ENCODE assay signal across 14 mouse cellular contexts in the genomic region with DNA sequence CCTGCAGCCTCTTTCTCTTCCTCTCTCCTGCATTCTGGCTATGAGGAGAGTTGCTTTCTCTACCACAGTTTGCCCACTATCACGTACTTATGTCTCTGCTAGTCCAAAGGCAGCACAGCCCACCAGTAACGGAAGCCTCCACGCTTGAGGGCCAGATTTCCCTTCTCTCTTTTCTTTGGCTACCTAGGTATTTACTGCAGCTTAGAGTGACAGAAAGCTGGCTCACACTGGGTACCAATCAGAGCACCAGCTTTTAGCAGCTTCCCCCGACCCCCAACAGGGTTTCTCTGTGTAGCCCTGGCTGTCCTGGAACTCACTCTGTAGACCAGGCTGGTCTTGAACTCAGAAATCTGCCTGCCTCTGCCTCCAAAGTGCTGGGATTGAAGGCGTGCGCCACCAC. TPM values are rescaled to one million over a fixed set of nuclear protein-coding genes. Genes with fewer than 3 reads are reported as not detected.
DNase-seq lines count a peak whose midpoint lies in the region.
"Had no signal": no experiment of that assay in that cellular context is flagged by ENCODE, and none has a peak within 500 bp of the region (broad histone marks: within the 10 kb centered on the region; RNA-seq: fewer than 3 reads in every experiment).

No protein-coding gene starts in this region.

- peak; percentile 9 for DNase-seq in cerebellum, adult 9-11 months
- DNase-seq in cerebellum, postnatal 36 days, result no peak
- DNase-seq in cerebellum, postnatal 10 days, result peak; percentile 46 to 51
- DNase-seq in cerebellum, adult 9-10 months, result no peak
- peak; percentile 81 for DNase-seq in heart, adult 11 months
- DNase-seq in heart, adult 18-20 months, result no peak
- DNase-seq: adrenal gland, adult 2 months; adrenal gland, adult 8-10 months; adrenal gland, postnatal 10 days; adrenal gland, postnatal 14 days; adrenal gland, postnatal 25 days; adrenal gland, postnatal 36 days; B cell, adult 2 months; cerebellum, adult 11 months had no signal

RNA-seq across cellular contexts. Expression of a gene that starts 31.5 kb away (rescaled TPM):
- 1 to 10 TPM; 8.9 to 9.1 TPM for total RNA-seq in heart, adult 18-20 months (2021)

RNA-seq across cellular contexts. Expression of a gene that starts 36.1 kb away (rescaled TPM):
- total RNA-seq in heart, adult 18-20 months (2021), result 10 to 100 TPM; 20.7 to 22.5 TPM

Comparison
In these comparisons a context has a peak if more than half of its experiments do, and no peak if none do; other contexts are left out.
1. DNase-seq: peak in cerebellum, adult 9-11 months (single experiment), cerebellum, postnatal 10 days (2 of 2) and heart, adult 11 months (single experiment); none in cerebellum, postnatal 36 days (0 of 2), cerebellum, adult 9-10 months (single experiment) and heart, adult 18-20 months (0 of 2).